Mouse (Mus musculus) adrenal gland, postnatal 25 days (tissue): ENCODE measurements around the gene Hcar1. TPM values are rescaled to one million over a fixed set of nuclear protein-coding genes. Genes with fewer than 3 reads are reported as not detected.

Experiments
- DNase-seq: peaks from one replicate; pipeline ENCODE4 v3.0.0; 2021; ENCODE audit warnings: mixed read lengths
- long read RNA-seq: library from polyadenylated mRNA; stranded (forward); transcript quantifications from one replicate; pipeline ENCODE4 v2.0.0, GENCODE M21; 2021
- total RNA-seq: library from RNA; stranded (reverse); gene quantifications from 2 replicates; pipeline ENCODE4 v1.2.3, GENCODE M21; 2021

Hcar1 gene
- total RNA-seq, result 3.7 and 5.3 TPM in 2 replicates
- long read RNA-seq, transcript Hcar1-201 (1 exons, 3,285 nt), result major isoform, 12 of 12 reads
- long read RNA-seq, partial matches to known transcripts, result 0 of 12 reads
- long read RNA-seq, other reads (novel, unspliced or antisense), result 0 of 12 reads

GRCm38 (mm10) chr5:123879928-123880327 is at the start of gene Hcar1:
TSS of gene Hcar1 (minus strand) at chr5:123880020.
- DNase-seq, result peak; percentile 21

- DNase-seq, result no peak
Measured at GRCm38 (mm10) chr5:123927118-123927517, 47.3 kb upstream of the Hcar1 start, which contains the start of gene Gm43518. TSS of gene Gm43518 (plus strand) at chr5:123927418.

- DNase-seq, result no peak
Measured at GRCm38 (mm10) chr5:123922112-123922511, 42.3 kb upstream of the Hcar1 start.

DNA sequence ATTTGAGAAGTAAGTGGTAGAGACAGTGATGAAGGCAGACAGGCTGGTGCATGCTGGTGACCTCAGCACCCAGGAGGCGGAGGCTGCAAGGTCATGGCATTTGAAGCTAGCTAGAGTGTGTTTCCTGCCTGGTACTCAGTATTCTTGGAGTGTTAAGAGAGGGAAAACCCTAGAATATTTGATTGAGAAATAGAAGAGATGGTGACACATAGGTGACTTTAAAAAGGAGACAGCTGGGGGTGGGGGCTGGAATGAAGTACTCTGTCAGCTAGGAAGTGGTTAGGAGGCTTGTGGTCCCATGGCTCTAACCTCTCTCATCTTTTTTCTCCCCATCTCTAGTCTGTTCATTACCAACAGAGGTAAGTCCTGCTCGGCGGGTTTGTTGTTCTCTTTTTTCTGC is 35.0 kb upstream of the Hcar1 start:
- DNase-seq, result peak; percentile 35

DNA sequence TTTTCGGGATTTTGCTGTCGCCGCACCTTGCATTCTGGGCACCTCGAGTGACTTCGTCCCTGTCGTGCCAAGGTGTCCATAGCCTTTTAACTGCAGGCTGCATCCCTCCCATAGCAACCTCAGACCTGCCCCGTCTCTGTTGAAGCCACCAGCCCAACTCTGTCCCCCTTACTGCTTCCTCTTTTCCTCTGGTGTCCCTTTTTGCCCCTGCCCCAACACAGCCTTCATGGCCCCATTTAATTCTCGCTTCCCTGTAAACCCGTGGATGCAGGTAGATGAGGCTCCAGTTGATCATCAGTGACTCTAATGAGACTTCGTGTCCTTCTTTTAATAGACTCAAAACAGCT is 27.8 kb upstream of the Hcar1 start:
- no peak for DNase-seq

GRCm38 (mm10) chr5:123906976-123907630 is 27.3 kb upstream of the Hcar1 start, which contains the start of gene Denr:
TSS of gene Denr (plus strand) at chr5:123907175.
- DNase-seq, result peak; percentile 100

GRCm38 (mm10) chr5:123906146-123906975 is 26.5 kb upstream of the Hcar1 start:
- DNase-seq, result no peak

- no peak for DNase-seq
Measured at GRCm38 (mm10) chr5:123904059-123904672, 24.3 kb upstream of the Hcar1 start.

DNA sequence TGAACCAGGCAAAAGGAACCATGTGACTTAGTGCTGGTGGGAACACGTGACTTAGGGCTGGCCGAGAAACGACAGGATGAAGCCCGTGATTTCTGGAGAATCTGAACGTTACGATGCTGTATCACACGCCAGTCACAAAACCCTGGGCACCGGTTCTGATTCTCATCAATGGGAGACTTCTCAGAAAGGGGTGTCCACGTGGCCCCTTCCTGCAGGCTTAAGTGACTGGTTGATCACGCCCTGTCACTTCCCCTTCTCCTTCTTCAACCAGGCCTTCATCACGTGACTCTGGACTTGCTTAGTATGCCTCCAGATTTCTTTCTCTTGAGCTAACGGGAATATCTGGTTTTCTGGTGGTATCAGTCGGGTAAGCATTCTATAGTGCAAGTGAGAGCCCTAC is 17.5 kb upstream of the Hcar1 start:
- DNase-seq, result no peak

DNA sequence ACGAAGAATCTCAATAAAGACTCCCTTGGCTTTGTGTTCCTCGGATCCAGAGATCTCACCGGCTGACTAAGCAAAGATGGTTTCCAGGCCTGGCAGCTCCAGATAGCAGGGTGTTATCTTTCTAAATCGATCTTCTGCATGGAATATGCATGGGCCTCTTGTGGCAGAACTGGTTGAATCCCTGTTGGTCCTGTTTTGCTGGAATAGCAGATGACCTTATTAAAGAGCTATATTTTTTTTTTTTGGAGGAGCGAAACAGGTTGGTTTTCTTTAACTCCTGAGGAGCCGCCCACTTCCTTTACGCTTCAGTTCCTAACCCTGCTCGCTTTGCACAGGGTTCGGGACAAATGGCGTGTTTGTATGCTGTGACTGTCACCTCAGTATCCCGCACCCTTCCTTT is 16.6 kb upstream of the Hcar1 start:
- DNase-seq, result no peak

- DNase-seq, result no peak
Measured at GRCm38 (mm10) chr5:123893520-123893919, 13.7 kb upstream of the Hcar1 start.

- no peak for DNase-seq
Measured at GRCm38 (mm10) chr5:123891669-123892068, 11.8 kb upstream of the Hcar1 start.

GRCm38 (mm10) chr5:123890987-123891386 is 11.2 kb upstream of the Hcar1 start:
- no peak for DNase-seq

- DNase-seq, result no peak
Measured at GRCm38 (mm10) chr5:123890312-123890711, 10.5 kb upstream of the Hcar1 start.

GRCm38 (mm10) chr5:123886365-123886764 is 6.5 kb upstream of the Hcar1 start:
- no peak for DNase-seq

GRCm38 (mm10) chr5:123884332-123884731 is 4.5 kb upstream of the Hcar1 start:
- no peak for DNase-seq

- no peak for DNase-seq
Measured at GRCm38 (mm10) chr5:123883891-123884290, 4.1 kb upstream of the Hcar1 start.

DNA sequence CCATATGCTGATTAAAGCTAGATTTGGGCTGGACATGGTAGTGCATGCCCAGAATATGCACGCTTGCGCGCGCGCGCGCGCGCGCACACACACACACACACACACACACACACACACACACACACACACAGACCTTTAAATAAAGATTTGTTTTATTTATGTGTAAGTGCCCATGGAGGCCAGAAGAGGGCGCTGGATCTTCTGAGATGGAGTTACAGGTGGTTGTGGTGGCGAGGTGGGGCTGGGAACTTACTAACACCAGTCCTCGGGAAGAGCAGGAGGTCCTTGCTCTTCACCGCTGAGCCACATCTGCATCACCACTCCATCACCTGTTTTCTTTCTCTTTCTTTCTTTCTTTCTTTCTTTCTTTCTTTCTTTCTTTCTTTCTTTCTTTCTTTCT is 958 bp upstream of the Hcar1 start:
- DNase-seq, result no peak

DNA sequence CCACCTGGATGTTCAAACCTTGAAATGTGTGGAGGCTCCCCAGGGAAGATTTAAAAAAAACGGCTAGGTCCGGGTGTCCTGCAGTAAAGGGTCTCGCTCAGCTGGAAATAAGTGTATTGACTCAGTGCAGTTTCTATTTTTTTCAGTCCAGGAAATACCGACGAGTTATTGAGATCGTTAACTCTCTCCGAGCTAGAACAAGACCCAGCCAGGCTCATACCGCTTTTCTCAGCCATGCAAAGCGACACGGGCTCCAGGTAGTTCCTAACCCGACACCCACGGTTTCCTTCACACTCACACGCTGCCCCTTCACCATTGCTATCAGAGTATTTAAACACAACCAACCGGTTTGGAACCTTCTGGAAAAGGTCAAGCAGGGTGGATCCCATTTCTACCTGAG is 1.8 kb downstream of the Hcar1 start:
- no peak for DNase-seq

DNA sequence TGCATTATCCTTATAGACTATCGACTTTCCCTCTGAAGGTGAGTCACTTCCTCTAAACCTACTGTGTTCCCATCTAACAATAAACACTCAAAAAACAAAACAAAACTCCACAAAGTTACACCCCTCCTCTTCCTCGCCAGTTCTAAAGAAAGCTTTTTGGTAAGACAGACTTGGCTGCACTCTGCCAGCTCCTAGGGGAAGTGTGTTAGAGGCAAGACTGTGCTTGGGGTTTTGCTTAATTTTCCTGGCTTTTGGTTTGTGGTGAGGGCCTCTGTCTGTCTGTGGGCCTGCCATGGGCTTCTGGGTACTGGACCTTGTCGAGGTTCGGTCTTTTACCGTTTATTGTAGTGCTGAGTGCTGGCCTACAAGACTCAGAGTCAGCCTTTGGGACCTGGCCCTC is 5.6 kb downstream of the Hcar1 start:
- no peak for DNase-seq

GRCm38 (mm10) chr5:123869615-123870014 is 10.2 kb downstream of the Hcar1 start:
- no peak for DNase-seq

DNA sequence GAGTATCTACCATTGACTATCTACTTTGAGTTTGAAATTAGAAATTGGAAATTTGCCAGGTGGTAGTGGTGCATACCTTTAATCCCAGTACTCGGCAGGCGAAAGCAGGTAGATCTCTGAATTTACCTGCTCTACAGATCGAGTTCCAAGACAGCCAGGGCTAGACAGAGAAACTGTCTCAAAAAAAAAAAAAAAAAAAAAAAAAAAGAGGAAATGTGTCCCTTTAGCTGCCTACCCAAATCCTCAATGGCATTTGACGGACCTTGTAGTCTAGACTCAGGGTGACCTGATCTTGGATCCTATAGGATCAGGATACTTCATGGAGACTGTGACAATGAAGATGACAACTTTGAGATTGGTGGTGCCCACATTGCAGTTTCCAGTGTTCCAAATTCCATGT is 13.4 kb downstream of the Hcar1 start:
- DNase-seq, result no peak

- no peak for DNase-seq
Measured at GRCm38 (mm10) chr5:123865365-123865764, 14.5 kb downstream of the Hcar1 start, which contains the start of gene Hcar2. TSS of gene Hcar2 (minus strand) at chr5:123865499.
